Mouse (Mus musculus) stomach, postnatal 0 days (tissue): ENCODE measurements around the gene Cdkn2aipnl.

ENCODE experiments used
- CTCF ChIP-seq: IDR thresholded peaks from 2 replicates; pipeline ENCODE4 v1.5.1; 2016; ENCODE audit warnings: antibody characterized with exemption, low read depth, mild to moderate bottlenecking, moderate library complexity
- EP300 ChIP-seq: optimal IDR thresholded peaks from 2 replicates; pipeline ENCODE3; 2016; ENCODE audit warnings: antibody characterized with exemption

DNA sequence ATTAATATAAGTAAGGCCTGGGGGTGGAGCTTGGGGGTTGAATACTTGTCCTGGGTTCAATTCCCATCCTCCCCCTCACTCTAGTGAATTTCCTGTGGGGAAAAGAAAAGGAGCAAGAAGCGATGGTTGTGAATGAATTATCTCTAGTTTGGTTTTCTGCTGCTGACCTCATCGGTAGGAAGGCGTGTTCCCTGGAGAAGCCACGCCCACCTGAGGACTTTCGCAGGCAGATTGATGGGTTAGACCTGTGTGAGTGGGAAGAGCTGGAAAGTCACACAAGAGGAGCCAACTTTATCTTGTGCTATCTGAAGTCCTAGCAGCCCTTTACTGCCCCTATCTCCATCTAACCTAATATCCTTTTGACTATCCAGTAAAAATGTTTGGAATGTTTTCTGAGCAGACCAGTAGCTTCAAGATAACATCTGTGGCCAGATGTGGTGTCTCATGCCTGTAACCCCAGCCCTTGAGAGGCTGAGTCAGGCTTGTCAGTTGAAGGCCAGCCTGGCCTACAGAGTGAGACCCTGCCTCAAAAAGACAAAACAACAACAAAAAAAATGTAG is 15.5 kb upstream of the Cdkn2aipnl start:
- TF ChIP-seq CTCF (no peak), EP300 (no peak)
